Mouse (Mus musculus): ENCODE results near the gene Cd83.

DNA sequence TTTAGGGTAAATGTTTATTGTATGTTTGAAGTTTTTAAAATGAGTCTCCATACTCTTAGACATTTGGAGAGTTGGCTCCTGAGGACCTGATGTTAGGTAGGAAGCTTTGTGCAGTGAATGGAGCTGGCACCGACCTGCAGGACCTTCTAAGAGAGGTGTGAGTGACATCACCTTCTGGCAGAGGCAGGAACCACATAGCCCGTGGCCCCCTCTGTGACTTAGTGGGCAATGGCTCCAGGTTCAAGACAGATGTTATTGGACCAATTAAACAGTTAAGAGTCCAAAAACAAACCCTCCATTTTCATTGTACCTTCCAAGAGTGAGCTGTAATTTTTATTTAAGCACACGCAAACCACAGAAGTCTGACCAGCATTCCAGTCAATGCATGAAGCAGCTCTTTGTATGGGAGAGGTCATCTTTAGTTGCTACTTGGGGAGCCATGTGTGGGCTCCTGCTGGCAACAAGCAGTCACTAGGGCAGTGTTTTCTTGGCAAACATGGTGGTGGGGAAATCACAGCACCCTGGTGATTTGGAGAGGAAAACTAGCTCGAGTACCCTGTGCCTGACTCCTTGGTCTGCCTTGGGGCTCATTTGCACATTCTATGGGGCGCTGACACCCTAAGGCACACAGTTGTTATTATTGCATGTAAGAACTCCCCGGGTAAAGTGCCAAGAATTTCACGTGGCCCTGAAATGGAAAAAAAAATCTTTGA, 33.9 kb downstream of the Cd83 start:
- TF ChIP-seq CTCF (IDR thresholded peaks at IDR 0.05; ENCODE audit: low read depth) (no peak), EP300 (IDR thresholded peaks at IDR 0.05; ENCODE audit: low read depth) (no peak)

All from heart, postnatal 0 days (tissue).